Mouse (Mus musculus) heart, postnatal 10 days (tissue): ENCODE measurements around the gene S100a7a. TPM values are rescaled to one million over a fixed set of nuclear protein-coding genes. Genes with fewer than 3 reads are reported as not detected.
A peak's percentile ranks its signal among the peaks of the same experiment; 100 is the strongest.

ENCODE experiments used
- DNase-seq, 2 experiments: peaks; one replicate each; pipeline ENCODE4 v3.0.0; 2021
- intact Hi-C: fragments of 180-260 bp; cut with DNase I; formaldehyde crosslinking; loops from one replicate; pipeline ENCODE4 v1.15.1; 2025
- total RNA-seq, 2 experiments: library from RNA; stranded (reverse); gene quantifications; 2 replicates each; pipeline ENCODE4 v1.2.3; 2021

Gene S100a7a
- total RNA-seq, 2 experiments from 2014 or later, result 0.20 TPM; not detected in 1

- no peak for DNase-seq
- intact Hi-C loops, result no loop called here
These were observed 27.4 kb upstream of the S100a7a start for GRCm38 (mm10) chr3:90626266-90627021.

GRCm38 (mm10) chr3:90627366-90627765, 26.5 kb upstream of the S100a7a start:
- DNase-seq, result no peak
- intact Hi-C loops, result no loop called here

GRCm38 (mm10) chr3:90627807-90628206, 26.0 kb upstream of the S100a7a start:
- intact Hi-C loops, result no loop called here
- peak; percentile 29 to 33 for DNase-seq

- intact Hi-C loops, result no loop called here
- DNase-seq, result no peak
These were observed 24.5 kb upstream of the S100a7a start for GRCm38 (mm10) chr3:90629298-90629697.

GRCm38 (mm10) chr3:90631984-90632383, 21.8 kb upstream of the S100a7a start:
- DNase-seq, result no peak
- intact Hi-C loops, result no loop called here

- intact Hi-C loops, result no loop called here
- no peak for DNase-seq
These were observed 15.1 kb upstream of the S100a7a start for GRCm38 (mm10) chr3:90638511-90639275.

- intact Hi-C loops, result no loop called here
- peak in 1 of 2 experiments; percentile 33 for DNase-seq
These were observed 14.2 kb upstream of the S100a7a start for GRCm38 (mm10) chr3:90639511-90640154.

GRCm38 (mm10) chr3:90640981-90641380, 12.8 kb upstream of the S100a7a start:
- intact Hi-C loops, result no loop called here
- DNase-seq, result no peak

- peak; percentile 33 to 67 for DNase-seq
- intact Hi-C loops, result no loop called here
These were observed 9.6 kb upstream of the S100a7a start for GRCm38 (mm10) chr3:90644220-90644619.

GRCm38 (mm10) chr3:90647291-90647690, 6.5 kb upstream of the S100a7a start:
- intact Hi-C loops, result no loop called here
- DNase-seq, result no peak

GRCm38 (mm10) chr3:90648981-90649380, 4.8 kb upstream of the S100a7a start:
- intact Hi-C loops, result no loop called here
- no peak for DNase-seq

- DNase-seq, result no peak
- intact Hi-C loops, result loop anchor here (5.0 to 10.0 kb wide), 2 partner anchors 63 to 235 kb away; no protein-coding TSS in a partner anchor
These were observed 4.0 kb upstream of the S100a7a start for GRCm38 (mm10) chr3:90649832-90650231.

GRCm38 (mm10) chr3:90652878-90653508, 824 bp upstream of the S100a7a start:
- DNase-seq, result peak; percentile 76 to 87
- intact Hi-C loops, result loop anchor here (1.0 to 10.0 kb wide), 3 partner anchors 66 to 238 kb away; partner anchors contain the start of gene Snapin

- peak in 1 of 2 experiments; percentile 22 for DNase-seq
These were observed 3.6 kb downstream of the S100a7a start for GRCm38 (mm10) chr3:90657405-90657804.

GRCm38 (mm10) chr3:90659364-90660044, 5.7 kb downstream of the S100a7a start:
- no peak for DNase-seq
- intact Hi-C loops, result loop anchor here (10.0 kb wide), 1 partner anchor 245 kb away; no protein-coding TSS in a partner anchor

More at GRCm38 (mm10) chr3:90657405-90657804, 3.6 kb downstream of the S100a7a start:
- intact Hi-C loops, result loop anchor here (2.0 to 10.0 kb wide), 2 partner anchors 51 to 243 kb away; no protein-coding TSS in a partner anchor

GRCm38 (mm10) chr3:90664219-90664618, 10.4 kb downstream of the S100a7a start:
- intact Hi-C loops, result loop anchor here (2.0 kb wide), 1 partner anchor 45 kb away; no protein-coding TSS in a partner anchor
- DNase-seq, result peak; percentile 5 to 12

- peak; percentile 7 to 18 for DNase-seq
- intact Hi-C loops, result no loop called here
These were observed 15.0 kb downstream of the S100a7a start, which contains the start of gene S100a8 for GRCm38 (mm10) chr3:90668846-90669245. Gene S100a8 (plus strand): TSS chr3:90668978.

- DNase-seq, result no peak
- intact Hi-C loops, result no loop called here
These were observed 24.8 kb downstream of the S100a7a start for GRCm38 (mm10) chr3:90678656-90679055.

GRCm38 (mm10) chr3:90683929-90684328, 30.1 kb downstream of the S100a7a start:
- intact Hi-C loops, result no loop called here
- no peak for DNase-seq

- intact Hi-C loops, result no loop called here
- DNase-seq, result no peak
These were observed 33.0 kb downstream of the S100a7a start for GRCm38 (mm10) chr3:90686835-90687234.
